Mouse (Mus musculus): ENCODE measurements around the gene Nme1.

- TF ChIP-seq CTCF (IDR thresholded peaks at IDR 0.05; ENCODE audit: low read depth) (no peak), EP300 (IDR thresholded peaks at IDR 0.05; ENCODE audit: low read depth) (no peak)
Measured at GRCm38 (mm10) chr11:93979502-93980049, 11.3 kb upstream of the Nme1 start.

All from heart, postnatal 0 days (tissue).